Mouse (Mus musculus) embryonic facial prominence, embryonic 14.5 days (tissue): ENCODE results near the gene Uvssa. TPM values are rescaled to one million over a fixed set of nuclear protein-coding genes. Genes with fewer than 3 reads are reported as not detected.

ENCODE experiments used
- ATAC-seq: fragments of 200-750 bp; cut with Nextera tagmentation; 2 replicates; pipeline ENCODE4 v1.8.0; 2017; ENCODE audit warnings: low read depth, moderate number of reproducible peaks, moderate TSS enrichment
- DNase-seq: peaks from one replicate; pipeline ENCODE4 v3.0.0-alpha.2; 2015; ENCODE audit warnings: low spot score
- H3K27ac ChIP-seq: fragments of 300-500 bp; sonication (generic); replicated peaks from 2 replicates; pipeline ENCODE4 v1.5.1; 2014; ENCODE audit warnings: low read depth, mild to moderate bottlenecking, low read length, moderate library complexity
- H3K27me3 ChIP-seq: fragments of 300-500 bp; sonication (generic); replicated peaks from 2 replicates; pipeline ENCODE4 v1.6.1; 2014; ENCODE audit warnings: low read length; ENCODE audit not compliant: control insufficient read depth, insufficient read depth
- H3K36me3 ChIP-seq: fragments of 300-500 bp; sonication (generic); 2 replicates; pipeline ENCODE4 v1.6.1; 2014; ENCODE audit warnings: low read length, mixed read lengths; ENCODE audit not compliant: control insufficient read depth, insufficient read depth
- H3K4me1 ChIP-seq: fragments of 300-500 bp; sonication (generic); 2 replicates; pipeline ENCODE4 v1.6.1; 2014; ENCODE audit warnings: antibody characterized with exemption, low read length; ENCODE audit not compliant: control insufficient read depth, insufficient read depth
- H3K4me2 ChIP-seq: fragments of 300-500 bp; sonication (generic); 2 replicates; pipeline ENCODE4 v1.6.1; 2014; ENCODE audit warnings: low read depth, mild to moderate bottlenecking, low read length, moderate library complexity, mixed read lengths
- H3K4me3 ChIP-seq: fragments of 300-500 bp; sonication (generic); 2 replicates; pipeline ENCODE4 v1.5.1; 2014; ENCODE audit warnings: low read depth, mild to moderate bottlenecking, low read length
- H3K9ac ChIP-seq: fragments of 300-500 bp; sonication (generic); 2 replicates; pipeline ENCODE4 v1.6.1; 2014; ENCODE audit warnings: low read depth, mild to moderate bottlenecking, low read length, moderate library complexity, mixed read lengths
- H3K9me3 ChIP-seq: fragments of 300-500 bp; sonication (generic); 2 replicates; pipeline ENCODE4 v1.6.1; 2016; ENCODE audit warnings: low read length; ENCODE audit not compliant: control insufficient read depth
- WGBS: fragments of 180-500 bp; shearing (Covaris S2); extraction: QIAGEN DNeasy Blood & Tissue Kit; methylation state at CpG from one replicate; pipeline ENCODE4 v1.1.7; 2014; 5-methylcytosine and 5-hydroxymethylcytosine counted together
- polyA plus RNA-seq: library from polyadenylated mRNA; unstranded; fragments of >200 nt; fragmentation: Nextera tagmentation; extraction: Ambion mirVana; gene quantifications from 2 replicates; pipeline ENCODE4 v1.2.1, GENCODE M21; 2014

Uvssa gene
- polyA plus RNA-seq, 1 experiment from 2014 or later, result 7.1 TPM

DNA sequence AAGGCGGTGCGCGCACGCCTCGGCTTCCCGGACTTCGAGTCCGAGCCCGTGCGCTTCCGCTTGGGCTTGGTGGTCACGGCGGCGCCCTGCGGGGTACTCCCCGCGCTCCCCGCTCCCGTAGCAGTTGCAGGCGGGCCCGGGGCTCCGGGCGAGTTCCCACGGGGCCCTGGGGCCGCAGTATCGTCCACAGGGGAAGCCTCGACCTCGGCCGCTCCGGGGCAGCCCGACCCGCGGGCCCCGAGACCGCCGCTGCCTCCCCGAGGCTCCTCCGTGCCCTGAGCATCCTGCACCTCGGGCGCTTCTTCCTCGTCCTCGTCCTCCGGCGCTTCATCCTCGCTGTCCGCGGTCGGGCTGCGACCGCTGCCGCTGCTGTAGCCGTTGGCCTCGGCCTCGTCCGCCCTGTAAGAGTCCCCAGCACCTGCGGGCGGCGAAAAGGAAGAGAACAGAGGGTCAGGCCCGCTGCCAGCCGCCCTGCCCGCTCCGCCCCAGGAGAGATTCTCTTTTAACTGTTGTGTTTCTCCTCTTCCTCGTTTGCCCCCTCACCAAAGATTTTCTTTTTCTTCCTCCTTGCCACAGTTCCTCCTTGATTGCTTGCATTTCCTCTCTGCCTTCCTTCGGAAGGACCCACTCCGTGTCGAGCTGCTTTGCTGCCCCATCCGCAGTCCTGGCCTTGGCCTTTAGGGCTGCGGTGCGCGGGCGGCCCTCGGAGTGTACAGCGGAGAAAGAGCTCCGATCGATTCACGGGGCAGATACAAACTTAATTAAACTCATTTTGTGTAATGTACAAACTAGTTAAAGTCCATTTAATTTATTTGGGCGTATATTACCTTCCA, 53.0 kb downstream of the Uvssa start:
- Histone ChIP-seq H3K9ac (no peak overlapping the region), H3K9me3 (no peaks in the 10 kb centered on the region), H3K27me3 (peaks cover 96% of the 10 kb centered on the region), H3K4me2 (peak overlapping the region; percentile 38), H3K36me3 (no peaks in the 10 kb centered on the region), H3K4me3 (peak overlapping the region; percentile 30), H3K4me1 (0 out of 2 replicates have a peak, but pooled peaks cover 6% of the 10 kb centered on the region), H3K27ac (no peak overlapping the region)
- no peak for DNase-seq
- no peak for ATAC-seq
- under 1% methylated on average over 35 of the region's 77 CpGs for WGBS

DNA sequence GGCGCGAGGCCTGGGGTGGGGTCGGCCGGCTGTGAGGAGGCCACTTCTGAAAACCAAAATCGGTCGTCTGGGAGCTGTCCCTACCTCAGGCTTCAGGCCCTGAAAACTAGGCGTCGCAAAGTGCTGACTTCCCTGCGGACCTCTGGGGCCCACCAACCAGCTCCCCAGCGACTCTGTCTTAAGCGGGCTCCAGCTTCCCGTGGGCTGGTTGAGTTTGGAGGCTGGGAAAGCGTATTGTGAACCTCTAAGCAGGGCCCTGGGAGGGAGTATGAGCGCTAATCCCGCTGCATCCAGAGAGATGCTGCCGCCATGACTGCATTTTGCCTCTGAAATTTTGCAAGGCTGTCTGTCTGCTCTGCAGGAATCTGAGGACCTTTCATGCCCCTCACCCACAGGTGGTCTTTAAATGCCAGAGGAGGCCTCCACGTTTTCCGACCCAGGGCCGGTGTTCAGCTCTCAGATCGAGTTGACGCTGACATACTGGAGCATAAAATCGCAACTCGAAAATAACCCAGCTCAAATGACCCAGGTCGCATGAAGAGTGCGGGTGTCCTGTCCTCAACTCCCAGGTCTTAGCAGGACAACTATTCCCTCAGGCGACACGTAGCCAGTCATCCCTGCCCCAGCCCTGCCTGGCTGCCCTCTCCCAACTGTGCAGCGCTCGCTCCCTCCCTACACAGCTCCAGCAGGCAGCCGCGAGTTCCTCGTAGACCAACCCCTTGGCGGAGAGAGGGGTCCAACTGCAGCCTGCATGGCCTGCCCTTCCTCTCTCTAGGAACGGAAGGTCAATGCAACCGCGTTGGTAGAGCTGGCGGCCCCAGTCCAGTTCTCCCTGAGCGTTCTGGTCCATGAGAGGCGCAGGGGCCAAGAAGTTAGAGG, 53.9 kb downstream of the Uvssa start:
- Histone ChIP-seq H3K4me3 (peak overlapping the region; percentile 8), H3K27me3 (peaks cover 99% of the 10 kb centered on the region), H3K4me1 (0 out of 2 replicates have a peak, but pooled peaks cover 6% of the 10 kb centered on the region), H3K9me3 (no peaks in the 10 kb centered on the region), H3K9ac (no peak overlapping the region), H3K4me2 (no peak overlapping the region), H3K36me3 (no peaks in the 10 kb centered on the region), H3K27ac (no peak overlapping the region)
- DNase-seq (no peak), ATAC-seq (no peak)
- under 1% methylated on average over 39 of the region's 39 CpGs for WGBS

DNA sequence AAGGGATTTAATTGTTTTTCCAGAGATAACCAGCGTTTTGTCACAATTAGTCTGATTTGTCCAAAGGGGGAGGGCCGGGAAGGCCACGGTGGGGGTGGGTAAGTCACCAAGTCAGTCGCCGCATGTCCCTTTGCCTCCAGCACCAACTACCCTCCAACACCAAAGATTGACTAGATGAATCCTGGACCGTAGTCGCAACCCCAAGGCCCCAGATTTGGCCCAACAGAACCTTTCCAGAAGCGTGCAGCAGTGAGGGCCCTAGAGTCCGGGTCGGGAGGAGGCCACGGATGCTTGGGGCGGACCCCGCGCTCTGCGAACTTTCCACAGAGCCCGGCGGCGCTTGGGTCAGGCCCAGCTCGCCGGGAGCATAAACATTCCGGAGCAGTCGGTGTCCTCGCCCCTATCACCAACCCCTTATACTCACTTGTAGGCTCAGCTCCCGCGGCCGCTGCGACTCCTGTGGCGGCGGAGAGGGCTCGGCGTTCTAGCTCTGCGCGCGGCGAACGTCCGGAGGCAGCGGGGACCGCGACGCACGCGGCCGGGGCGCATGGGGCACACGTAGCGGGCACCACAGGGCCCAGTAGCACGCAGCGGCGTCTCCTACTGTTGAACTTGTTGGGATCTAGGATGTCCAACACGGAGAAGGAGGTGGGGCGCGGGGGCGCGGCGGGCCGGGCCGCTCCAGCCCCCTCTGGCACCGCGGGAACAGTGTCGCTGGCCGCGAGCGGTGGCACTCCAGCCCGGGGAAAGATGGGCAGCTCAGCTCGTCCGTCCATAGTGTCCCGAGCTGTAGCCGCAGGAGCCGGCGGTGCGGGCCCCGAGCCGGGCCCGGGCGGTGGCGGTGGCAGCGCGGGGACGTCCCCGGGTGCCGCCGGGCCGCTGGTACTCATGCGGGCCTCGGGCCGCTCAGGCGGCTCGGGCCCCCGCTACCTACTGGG, 55.1 kb downstream of the Uvssa start, which contains the start of gene Nkx1-1:
TSS of gene Nkx1-1 (minus strand) at position 776 of the 938 bp plus-strand sequence.
- WGBS, result under 1% methylated on average over 31 of the region's 90 CpGs
- DNase-seq (no peak), ATAC-seq (no peak)
- Histone ChIP-seq H3K4me3 (peak within 1 kb of the TSS; percentile 34), H3K36me3 (no peaks in the 10 kb centered on the region), H3K4me2 (peak within 1 kb of the TSS; percentile 46), H3K9me3 (no peaks in the 10 kb centered on the region), H3K9ac (no peak within 1 kb of the TSS), H3K27ac (no peak within 1 kb of the TSS), H3K27me3 (peaks cover 97% of the 10 kb centered on the region), H3K4me1 (0 out of 2 replicates have a peak, but pooled peaks cover 6% of the 10 kb centered on the region)

DNA sequence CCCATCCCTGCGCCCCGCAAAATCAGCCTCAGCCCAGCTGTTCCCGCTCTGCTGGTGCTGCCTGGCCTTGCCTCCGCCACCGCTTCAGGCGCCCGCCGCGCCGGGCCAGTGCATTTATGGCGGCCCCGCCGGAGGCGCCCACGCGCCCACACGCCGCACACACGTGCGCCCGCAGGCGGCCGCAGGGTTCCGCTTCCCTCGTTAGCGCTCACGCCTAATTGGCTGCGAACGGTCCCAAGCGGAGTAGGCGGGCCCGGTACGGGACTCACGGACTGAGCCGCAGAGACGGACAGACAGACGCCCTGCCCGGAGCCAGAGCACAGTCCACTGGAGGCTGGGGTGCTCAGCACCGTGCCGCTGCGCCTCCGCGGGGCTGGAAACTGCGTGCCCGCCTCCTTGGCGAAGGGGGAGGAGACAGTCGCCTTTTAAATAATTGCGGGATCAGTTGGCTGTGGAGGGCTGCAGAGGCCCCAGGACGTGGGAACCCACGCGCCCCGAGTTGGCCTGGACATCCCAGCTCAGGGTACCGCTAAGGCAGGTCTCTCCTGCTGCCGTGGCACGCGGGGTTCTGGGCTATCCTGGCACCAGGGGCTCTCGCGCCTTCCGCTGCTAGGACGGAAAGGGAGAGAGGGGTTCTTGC, 55.9 kb downstream of the Uvssa start:
- peak overlapping the region; percentile 34 for H3K4me3 ChIP-seq
- peak overlapping the region; percentile 46 for H3K4me2 ChIP-seq
- DNase-seq, result no peak
- 2% methylated on average over 13 of the region's 60 CpGs for WGBS
- H3K4me1 ChIP-seq, result 0 out of 2 replicates have a peak, but pooled peaks cover 6% of the 10 kb centered on the region
- H3K9me3 ChIP-seq, result no peaks in the 10 kb centered on the region
- H3K27ac ChIP-seq, result no peak overlapping the region
- H3K36me3 ChIP-seq, result no peaks in the 10 kb centered on the region
- H3K27me3 ChIP-seq, result peaks cover 89% of the 10 kb centered on the region
- no peak for ATAC-seq
- H3K9ac ChIP-seq, result no peak overlapping the region

DNA sequence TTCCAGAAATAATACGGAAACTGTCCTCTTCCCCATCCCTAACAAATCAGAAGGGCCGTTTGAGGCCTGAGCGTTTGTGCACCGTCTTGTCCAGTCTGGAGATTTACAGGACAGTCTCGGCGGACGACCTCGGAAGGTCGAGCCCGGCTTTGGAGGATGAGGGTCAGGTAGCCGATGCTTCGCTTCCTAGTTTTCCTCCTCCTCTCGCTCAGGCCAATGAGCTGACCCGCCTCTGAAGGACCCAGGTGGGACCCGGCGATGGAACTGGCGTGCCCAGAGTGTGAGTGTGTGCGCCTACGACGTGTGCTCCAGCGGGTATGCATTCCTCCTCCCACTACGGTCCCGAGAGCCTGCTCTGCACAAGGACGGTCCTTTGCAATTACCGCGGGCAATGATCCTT, 56.8 kb downstream of the Uvssa start:
- peaks cover 80% of the 10 kb centered on the region for H3K27me3 ChIP-seq
- no peaks in the 10 kb centered on the region for H3K9me3 ChIP-seq
- 2% methylated on average over 26 of the region's 26 CpGs for WGBS
- DNase-seq (no peak), ATAC-seq (no peak)
- H3K4me1 ChIP-seq, result 0 out of 2 replicates have a peak, but pooled peaks cover 6% of the 10 kb centered on the region
- H3K9ac ChIP-seq, result no peak overlapping the region
- no peaks in the 10 kb centered on the region for H3K36me3 ChIP-seq
- no peak overlapping the region for H3K4me2 ChIP-seq
- no peak overlapping the region; the same call in 1 of the 2 replicates for H3K4me3 ChIP-seq
- H3K27ac ChIP-seq, result no peak overlapping the region

DNA sequence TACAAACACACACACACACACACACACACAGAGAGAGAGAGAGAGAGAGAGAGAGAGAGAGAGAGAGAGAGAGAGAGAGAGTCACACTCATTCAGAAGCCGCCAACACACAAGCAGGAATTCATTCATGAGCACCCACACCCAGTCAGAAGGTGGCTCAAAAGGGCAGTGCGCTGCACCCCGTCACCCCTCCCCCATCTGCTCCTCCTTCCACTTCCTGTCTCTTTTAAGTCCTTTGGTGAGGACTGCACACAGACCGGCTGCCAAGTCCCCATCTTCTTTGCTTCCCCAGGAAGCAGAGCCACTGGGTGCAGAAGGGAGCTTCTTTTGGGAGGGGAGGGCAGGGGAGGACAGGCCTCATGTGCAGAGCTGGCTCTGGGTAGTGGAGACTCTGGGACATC, 57.6 kb downstream of the Uvssa start:
- H3K36me3 ChIP-seq, result no peaks in the 10 kb centered on the region
- H3K4me1 ChIP-seq, result 0 out of 2 replicates have a peak, but pooled peaks cover 5% of the 10 kb centered on the region
- H3K27me3 ChIP-seq, result peaks cover 76% of the 10 kb centered on the region
- H3K4me3 ChIP-seq, result no peak overlapping the region
- H3K9ac ChIP-seq, result no peak overlapping the region
- 0% methylated on average over 4 of the region's 4 CpGs for WGBS
- DNase-seq (no peak), ATAC-seq (no peak)
- H3K27ac ChIP-seq, result no peak overlapping the region
- no peaks in the 10 kb centered on the region for H3K9me3 ChIP-seq
- no peak overlapping the region for H3K4me2 ChIP-seq

DNA sequence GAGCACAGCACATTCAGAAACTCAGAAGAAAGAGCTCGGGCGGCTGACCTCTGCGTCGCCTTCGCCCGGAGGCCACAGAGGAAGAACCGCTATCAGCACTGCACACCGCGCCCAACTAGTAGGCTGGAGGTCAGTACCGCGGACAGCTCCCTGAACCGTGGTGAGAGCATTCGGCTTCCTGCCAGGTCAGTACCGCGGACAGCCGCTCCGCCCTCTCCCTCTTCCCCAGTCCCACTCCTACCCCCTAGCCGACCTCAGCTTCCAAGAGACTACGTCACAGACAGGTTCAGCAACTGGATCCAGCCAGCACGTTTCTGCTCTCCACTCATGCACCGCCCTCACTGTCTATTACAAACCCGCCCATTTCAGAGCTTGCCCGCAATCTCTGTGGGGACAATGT, 59.9 kb downstream of the Uvssa start:
- Histone ChIP-seq H3K27ac (no peak overlapping the region), H3K4me1 (0 out of 2 replicates have a peak, but pooled peaks cover 2% of the 10 kb centered on the region), H3K9ac (no peak overlapping the region), H3K4me2 (no peak overlapping the region), H3K36me3 (no peaks in the 10 kb centered on the region), H3K27me3 (peaks cover 72% of the 10 kb centered on the region), H3K4me3 (no peak overlapping the region), H3K9me3 (no peaks in the 10 kb centered on the region)
- peak; percentile 94 for ATAC-seq
- 1% methylated on average over 23 of the region's 23 CpGs for WGBS
- DNase-seq, result peak; percentile 93
